Mouse (Mus musculus): ENCODE measurements around the gene Rnf216.
"Not testable (repeated sequence)": the region's sequence is repeated elsewhere in the genome, so short reads cannot be mapped to it uniquely, and the experiment has no call there.

The Rnf216 gene

DNA sequence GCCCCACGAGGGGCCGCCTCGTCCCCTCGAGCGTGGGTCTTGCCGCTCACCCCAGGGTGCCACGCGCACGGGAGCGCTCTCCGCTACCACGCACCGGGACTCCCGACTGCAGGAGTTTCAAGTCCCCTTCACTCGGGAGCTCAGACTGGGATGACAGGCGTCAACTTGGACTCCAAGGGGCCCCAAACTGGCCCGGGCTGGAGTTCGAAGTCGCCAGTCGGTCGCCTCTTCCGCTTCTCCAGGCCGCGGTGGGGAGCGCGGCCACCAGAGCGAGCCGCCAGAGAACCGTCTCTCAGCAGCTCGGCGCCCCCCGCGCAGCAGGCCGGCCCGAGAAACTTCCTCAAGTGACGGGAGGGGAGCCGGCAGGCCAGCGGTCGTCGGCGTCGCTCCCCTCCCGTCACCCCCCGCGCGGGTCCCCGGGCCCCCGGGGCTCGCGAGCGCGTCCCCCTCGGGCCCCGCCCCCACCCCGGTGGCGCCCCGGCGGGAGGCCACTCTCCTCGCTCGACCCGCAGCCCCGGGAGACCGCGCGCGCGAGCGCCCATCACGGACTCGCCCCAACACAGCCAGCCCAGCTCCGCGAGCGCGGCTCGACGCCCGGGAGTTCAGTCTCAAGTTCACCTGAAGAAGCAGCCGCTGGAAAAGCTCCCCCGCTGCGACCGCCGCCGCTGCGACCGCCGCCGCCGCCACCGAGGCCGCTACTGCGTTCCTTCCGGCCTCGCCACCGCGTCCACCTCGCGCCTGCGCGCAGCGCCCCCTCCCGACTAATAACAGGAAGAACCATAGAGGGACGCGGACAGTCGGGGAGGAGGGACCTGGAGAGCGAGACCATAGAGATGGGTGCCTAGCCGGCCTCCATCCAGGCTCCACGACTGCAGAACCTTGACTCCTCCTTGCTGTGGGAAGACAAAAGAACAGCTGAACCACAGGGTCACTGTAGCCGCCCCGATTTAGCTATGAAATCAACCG is at the start of gene Rnf216:
Gene Rnf216 (minus strand): TSS at position 714 of the 966 bp plus-strand sequence.
- peak; percentile 90 for DNase-seq (ENCODE audit: low read depth, low spot score)

DNA sequence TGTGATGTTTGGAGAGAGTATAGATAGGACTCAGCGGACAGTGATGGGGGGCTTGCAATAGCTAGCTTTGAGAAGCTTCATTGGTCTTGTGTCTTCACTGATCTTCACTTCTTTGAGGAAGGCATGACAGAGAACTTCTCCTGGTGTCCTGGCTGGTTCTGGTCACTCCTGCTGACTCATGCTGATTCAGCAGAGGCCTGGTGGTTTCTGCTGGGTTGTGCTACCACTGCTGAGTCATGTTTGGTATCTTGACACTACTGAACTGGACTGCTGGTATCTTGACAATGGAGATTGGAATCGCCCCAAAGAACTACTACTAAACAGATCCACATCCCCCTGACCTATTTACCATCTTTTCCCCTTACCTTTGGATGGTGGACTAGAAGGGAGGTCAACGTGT is 42.7 kb upstream of the Rnf216 start:
- no peak for DNase-seq (ENCODE audit: low read depth, low spot score)

DNA sequence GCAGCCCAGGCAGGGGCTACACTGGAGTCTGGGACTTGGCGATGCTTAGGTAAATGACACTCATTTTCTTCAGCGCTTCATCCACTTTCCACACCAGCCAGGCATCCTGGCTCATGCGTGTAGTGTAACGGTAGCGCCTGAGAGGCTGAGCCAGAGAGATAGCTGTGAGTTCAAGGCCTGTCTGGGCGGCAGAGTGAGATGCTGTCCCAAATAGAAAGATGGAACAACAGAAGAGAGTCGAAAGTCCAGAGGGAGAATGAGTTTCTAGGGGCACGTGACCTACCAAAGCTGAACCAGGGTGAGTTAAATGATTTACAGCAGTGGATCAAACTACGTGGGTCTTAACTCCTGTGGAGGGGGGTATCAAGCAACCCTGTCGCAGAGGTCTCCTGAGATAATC is 41.0 kb upstream of the Rnf216 start:
- DNase-seq (ENCODE audit: low read depth, low spot score) = no peak

DNA sequence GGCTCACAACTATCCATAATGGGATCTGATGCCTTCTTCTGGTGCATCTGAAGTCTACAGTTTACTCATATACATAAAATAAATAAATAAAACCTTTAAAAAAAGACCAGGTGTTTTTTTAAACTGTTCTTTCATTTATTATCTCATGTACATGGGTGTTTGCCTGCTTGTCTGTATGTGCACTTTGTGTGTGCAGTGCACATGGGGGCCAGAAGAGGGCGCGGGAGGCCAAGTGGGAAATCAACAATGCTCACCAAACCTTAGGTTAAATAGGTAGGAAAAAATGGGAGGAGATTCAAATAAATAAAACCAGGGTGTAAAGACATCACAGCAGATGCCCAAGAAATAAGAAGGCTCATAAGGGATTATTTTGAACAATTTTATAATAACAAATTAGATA is 37.2 kb upstream of the Rnf216 start:
- DNase-seq (ENCODE audit: low read depth, low spot score) = no peak

DNA sequence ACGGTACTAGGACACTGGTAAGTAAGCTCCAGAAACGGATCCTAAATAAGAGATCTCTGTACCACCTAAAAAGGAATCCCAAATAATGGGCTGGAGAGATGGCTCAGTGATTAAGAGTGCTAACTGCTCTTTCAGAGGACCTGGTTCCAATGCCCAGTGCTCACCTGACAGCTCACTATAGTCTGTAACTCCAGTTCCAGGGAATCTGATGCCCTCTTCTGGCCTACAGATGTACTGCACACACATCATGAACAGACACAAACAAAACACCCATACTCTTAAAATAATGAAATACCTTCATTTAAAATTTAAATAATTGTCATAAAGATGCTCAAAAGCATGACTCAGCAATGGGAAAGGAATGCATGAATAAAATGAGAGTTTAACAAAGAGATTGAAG is 36.7 kb upstream of the Rnf216 start:
- DNase-seq (ENCODE audit: low read depth, low spot score) = no peak

DNA sequence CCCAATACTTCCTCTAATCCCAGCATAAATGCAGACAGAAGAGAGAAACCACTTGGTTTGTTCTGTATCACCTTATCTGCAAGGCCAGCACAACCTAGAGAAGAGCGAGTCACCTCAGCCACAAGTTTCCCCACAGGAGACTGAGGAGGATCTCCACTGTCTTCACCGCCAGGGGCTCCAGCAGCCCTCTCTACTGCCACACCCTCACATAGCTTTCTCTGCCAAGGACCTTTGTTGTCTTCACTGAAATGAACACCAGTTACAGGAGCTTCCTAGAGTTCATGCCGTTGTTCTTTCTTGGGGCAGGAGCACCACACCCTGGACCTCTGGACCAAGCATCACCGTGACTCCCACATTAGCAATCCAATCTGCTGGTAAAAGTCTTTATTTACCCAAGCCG is 35.9 kb upstream of the Rnf216 start:
- no peak for DNase-seq (ENCODE audit: low read depth, low spot score)

DNA sequence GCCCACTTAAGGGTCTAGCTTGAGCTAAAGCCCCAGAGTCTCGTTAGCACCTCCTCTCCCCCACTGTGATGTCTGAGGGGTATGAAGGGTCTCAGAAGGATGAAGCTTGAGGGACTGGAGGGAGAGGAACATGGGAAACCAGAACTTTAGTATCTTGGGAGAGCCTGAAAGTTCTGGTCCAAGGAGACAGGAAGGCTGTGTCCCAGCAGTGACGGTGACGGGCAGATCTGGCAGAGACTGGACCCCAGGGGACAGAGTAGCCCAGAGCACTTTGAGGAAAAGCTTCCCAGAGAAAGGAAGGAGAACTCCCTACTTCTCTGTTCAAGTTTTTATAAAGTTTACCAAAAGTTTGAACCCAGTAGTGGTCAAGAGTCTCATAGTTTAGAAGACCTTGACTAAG is 34.7 kb upstream of the Rnf216 start, which contains the start of gene Olfr718-ps1:
Gene Olfr718-ps1 (minus strand): TSS at position 101 of the 400 bp plus-strand sequence.
- DNase-seq (ENCODE audit: low read depth, low spot score) = no peak

DNA sequence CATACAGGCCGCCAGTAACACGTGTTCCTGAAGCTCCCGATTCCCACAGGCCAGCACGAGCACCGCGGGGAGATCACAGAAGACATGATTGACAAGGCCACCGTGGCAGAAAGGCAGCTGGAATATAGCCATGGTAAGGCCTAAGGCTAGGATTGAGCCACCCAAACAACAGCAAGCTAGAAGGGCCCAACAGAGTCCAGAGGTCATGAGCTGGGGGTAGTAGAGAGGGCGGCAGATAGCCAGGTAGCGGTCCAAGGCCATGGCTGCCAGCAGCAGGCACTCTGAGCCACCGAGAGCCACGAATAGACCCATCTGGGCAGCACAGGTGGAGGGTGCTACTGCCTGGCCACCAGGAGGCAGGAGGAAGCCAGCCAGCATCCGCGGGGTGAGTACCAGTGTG is 24.8 kb upstream of the Rnf216 start:
- no peak for DNase-seq (ENCODE audit: low read depth, low spot score)

DNA sequence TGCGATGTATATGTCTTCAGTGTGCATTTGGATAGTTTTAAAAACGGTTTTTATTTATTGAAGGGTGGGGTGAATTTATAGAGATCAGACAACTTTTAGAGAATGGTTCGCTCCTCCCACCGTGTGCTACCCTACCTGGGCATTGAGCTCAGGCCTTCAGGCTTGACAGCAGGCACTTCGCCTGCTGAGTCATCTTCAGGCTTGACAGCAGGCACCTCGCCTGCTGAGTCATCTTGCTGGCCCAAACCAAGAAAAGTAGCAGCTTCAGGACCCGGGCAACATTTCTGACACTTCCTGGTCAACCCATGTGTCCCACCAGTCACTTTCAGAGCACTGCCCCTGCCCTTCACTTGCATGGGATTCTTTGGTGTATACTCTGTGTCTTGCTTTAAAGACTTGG is 22.2 kb upstream of the Rnf216 start:
- DNase-seq (ENCODE audit: low read depth, low spot score) = no peak

DNA sequence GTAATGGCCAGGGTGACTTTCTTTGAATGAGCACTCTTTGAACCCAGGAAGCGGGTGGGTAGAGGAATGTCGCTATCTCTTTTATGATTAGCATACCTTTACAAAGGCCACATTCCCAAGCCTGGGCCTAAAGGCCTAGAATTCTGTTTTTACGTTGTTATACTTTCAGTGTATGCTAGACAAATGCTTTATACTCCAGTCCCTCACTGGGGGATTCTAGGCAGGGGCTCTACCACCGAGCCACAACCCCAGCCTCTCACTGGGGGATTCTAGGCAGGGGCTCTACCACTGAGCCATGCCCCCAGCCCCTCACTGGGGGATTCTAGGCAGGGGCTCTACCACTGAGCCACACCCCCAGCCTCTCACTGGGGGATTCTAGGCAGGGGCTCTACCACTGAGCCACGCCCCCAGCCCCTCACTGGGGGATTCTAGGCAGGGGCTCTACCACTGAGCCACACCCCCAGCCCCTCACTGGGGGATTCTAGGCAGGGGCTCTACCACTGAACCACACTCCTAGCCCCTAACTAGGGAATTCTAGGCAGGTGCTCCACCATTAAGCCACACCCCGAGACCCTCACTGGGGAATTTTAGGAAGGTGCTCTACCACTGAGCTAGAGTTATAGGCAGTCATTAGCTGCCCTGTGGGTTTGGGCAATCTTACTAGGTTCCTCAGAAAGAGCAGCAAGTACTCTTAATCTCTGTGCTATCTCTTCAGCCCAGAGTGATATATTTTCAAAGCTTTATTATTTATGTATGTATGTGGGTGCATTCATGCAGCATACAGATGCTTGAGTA is 21.6 kb upstream of the Rnf216 start:
- DNase-seq (ENCODE audit: low read depth, low spot score) = not testable (repeated sequence)

DNA sequence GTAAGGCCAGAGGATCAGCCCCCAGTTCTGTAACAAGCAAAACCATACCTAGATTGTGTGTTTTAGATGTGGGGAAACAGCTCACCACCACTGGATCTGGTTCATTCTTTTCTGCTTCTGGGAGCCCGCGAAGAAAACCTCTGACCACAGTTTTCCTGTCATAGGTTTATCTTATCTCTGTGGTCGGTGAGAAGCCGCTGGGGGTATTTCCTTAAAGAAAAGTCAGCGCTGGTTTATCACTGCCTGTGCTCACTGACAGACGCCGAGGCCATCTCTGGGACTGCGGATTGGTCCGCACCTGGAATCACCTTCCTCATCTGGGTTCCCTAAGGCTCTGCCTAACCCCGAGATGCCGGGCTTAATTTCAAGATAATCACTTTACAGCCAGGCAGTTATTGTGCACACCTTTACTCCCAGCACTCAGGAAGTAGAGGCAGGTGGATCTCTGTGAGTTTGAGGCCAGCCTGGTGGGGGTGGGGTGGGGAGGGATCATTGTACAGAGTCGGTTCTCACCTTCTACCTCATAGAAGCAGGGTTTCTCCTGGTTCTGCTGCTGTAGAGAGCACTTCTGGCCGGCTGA is 20.2 kb upstream of the Rnf216 start:
- DNase-seq (ENCODE audit: low read depth, low spot score) = no peak

DNA sequence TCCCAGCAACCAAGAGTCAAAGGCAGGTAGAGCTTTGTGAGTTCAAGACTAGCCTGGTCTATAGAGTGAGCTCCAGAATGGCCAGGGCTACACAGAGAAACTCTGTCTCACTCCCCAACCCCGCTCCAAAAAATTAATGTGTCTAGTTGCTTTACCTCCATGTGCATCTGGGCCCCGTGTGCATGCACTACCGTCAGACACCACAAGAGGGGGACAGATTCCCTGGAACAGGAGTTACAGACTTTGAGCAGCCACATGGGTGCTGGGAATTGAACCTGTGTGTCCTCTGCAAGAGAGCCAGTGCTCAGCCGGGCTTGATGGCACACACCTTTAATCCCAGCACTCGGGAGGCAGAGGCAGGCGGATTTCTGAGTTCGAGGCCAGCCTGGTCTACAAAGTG is 17.5 kb upstream of the Rnf216 start:
- DNase-seq (ENCODE audit: low read depth, low spot score) = no peak

DNA sequence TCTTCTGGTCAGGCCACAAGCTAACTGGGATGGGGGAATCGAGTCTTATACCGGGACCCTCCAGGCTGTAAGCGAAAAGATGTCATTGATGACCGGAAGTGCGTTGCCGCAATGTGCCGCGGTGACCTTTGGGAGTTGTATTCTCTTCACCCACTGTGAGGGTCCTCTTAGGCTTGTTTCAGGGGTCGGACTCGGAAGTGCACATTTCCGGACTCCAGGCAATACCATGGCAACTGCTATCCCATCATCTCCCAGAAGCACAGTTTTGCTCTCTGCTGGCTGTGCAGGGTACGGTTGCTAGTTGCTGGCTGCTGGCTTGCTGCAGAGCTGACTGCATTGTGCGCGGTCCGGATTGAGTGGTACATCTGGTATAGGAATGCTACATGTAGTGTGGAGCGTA is 16.3 kb upstream of the Rnf216 start:
- DNase-seq (ENCODE audit: low read depth, low spot score) = no peak

DNA sequence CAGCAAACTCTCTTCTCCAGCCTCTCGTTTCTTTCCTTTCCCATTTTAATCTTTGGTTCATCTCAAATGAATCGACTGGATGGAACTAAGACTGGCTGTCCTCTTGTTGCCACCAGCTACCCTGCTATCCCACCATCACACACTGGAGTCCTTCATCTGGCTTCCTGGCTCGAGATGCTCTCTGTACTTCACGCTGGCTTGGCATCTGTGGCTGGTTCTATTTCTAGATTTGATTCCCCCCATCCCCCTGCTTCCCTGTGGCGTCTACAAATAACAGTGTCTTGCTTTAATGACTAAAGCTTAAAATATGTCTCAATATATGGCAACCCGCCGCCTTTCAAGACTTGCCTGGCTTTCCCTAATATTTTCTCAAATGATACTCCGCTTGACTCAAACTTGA is 15.0 kb upstream of the Rnf216 start:
- no peak for DNase-seq (ENCODE audit: low read depth, low spot score)

DNA sequence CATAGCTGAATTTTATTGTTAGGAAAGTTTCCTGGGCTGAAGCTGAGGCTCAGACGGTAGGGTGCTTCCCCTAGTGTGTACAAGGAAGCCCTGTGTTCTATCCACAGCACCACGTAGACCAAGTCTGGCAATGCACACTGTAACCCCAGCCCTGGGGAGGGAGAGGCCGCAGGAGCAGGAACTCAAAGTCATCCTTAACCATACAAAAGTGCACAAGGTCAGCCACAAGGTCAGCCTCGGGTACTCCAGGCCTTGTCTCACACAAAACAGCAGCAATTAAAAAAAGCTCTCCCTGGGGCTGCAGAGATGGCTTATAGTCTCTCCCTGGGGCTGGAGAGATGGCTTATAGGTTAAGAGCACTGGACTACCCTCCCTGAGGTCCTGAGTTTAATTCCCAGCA is 14.1 kb upstream of the Rnf216 start:
- DNase-seq (ENCODE audit: low read depth, low spot score) = no peak

DNA sequence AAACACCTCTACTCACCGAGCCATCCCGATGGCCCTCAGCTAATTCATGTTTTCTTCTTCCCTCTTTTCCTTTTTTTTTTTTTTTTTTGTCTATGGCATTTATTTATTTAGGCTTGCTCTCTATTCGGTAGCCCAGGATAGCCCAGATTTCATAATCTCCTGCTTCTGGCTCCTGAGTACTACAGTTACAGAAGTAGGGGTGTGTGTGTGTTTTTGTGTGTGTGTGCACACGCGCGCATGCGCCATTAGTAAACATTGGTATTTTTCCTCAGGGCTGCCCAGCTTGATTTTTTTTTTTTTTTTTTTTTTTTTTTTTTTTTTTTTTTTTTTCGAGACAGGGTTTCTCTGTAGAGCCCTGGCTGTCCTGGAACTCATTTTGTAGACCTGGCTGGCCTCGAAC is 13.3 kb upstream of the Rnf216 start:
- DNase-seq (ENCODE audit: low read depth, low spot score) = no peak

DNA sequence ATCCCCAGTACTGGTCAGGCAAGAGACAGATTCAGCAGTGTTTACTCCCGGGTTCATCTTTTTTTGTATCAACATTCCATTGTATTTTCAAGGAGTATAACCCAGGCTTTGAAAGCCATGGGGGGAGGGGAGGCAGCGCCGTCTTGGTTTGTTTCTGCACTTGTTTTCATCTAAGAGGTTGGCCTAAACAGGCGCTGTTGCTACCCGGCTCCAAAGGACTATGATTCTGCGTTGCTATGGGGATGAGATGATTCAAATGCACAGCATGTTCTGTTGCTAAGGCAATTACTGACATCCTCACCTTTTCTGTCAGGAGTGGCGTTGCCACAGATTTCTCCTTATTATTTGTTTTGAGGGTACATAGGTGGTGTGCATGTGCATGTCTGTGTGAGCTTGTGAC is 12.8 kb upstream of the Rnf216 start:
- DNase-seq (ENCODE audit: low read depth, low spot score) = peak; percentile 62

DNA sequence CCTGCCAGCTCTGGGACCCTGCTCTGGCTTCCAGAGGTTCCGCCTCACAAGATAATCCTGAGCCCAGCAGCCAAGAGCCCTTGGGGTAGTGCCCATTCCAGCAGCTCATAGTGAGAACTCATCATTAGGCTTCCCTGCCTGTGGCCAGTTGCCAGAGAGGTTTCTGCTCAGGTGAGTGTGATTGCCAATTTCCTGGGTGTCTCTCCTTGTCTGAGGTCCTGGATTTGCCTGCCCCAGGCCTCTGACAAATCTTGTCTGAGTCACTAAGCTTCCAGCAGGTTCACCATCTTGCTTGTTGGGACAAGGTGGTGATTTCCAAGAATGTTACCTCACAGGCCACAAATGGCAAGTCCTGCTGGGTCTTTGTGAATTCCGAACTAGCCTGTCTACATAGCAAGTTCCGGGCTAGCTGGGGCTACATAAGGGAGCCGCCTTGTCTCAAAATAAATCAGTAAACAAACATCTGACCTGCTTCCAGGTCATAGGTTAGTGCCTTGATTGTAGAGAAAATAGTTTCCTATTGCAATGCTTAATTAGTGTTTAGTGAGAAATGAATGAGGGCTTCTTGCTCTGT is 12.1 kb upstream of the Rnf216 start:
- no peak for DNase-seq (ENCODE audit: low read depth, low spot score)

DNA sequence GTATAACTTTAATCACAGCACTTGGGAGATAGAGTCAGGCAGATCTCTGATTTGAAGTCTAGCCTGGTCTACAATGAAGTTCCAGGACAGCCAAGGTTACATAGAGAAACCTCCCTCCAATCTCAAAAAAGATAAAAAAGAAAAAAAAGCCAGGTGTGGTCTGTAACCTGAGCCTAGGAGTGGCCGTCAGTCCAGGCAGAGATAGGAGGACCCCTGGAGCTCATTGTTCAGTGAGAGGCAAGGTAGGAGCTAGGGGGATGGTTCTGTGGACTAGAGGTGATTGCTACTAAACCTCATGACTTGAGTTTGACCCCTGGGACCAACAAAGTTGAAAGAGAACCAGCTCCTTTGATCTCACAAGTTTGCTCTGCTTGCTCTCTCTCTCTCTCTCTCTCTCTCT is 9.9 kb upstream of the Rnf216 start:
- DNase-seq (ENCODE audit: low read depth, low spot score) = no peak

DNA sequence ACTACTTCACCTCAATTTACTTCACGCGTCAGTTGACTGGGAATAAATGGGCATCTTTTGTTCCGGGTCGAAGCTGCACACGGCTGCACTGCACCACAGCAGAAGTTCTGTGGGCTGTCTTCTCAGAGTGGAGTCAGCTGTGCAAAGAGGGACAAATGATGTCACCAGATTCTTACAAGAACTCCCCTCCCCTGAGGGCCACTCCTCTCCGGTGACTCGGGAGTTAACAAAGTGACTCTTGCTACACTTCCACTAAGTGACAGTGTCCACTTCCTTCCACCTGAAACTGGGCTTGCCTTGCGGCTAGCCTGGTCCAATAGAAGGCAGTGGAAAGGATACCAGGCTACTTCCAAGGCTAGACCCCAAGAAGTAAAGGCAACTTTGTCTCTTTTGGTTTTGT is 9.3 kb upstream of the Rnf216 start:
- no peak for DNase-seq (ENCODE audit: low read depth, low spot score)

DNA sequence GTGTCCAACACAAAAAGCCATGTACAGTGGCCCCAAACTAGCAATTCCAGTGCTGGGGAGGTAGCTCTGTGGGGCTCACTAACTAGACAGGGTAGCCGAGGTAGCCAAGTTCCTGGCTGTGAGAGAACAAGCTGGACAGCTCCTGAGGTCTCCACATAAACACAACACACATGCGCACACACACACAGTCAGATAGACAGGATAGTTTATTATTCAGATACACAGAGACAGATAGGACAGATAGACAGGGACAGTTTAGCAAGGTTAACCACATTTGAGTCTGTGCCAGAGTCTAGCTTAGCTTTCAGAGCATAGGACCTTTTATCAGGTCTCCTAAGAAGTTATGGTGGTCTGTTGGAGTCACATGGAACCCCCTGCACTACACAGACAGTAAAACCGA is 6.0 kb downstream of the Rnf216 start:
- DNase-seq (ENCODE audit: low read depth, low spot score) = no peak

DNA sequence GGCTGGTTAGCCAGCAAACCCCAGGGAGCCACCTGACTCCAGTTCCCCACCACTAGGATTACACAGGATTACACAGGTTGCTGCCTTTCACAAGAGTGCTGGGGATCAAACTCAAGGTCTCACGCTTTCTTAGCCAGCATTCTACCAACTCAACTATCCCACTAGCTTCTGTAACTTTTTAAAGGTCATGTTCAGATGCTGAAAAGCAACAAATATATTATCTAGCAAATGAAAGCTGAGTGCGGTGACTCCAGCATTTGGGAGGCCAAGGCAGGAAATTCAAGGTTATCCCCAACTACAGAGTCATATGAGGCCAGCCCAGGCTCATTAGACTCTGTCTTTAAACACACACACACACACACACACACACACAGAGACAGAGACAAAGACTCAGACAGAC is 9.6 kb downstream of the Rnf216 start:
- DNase-seq (ENCODE audit: low read depth, low spot score) = no peak

Data from telencephalon, adult 2 months (tissue).